Mouse (Mus musculus) heart, adult 2 months (tissue): ENCODE results near the gene Htr1b.
A peak's percentile ranks its signal among the peaks of the same experiment; 100 is the strongest.

ENCODE experiments used
- CTCF ChIP-seq: fragments of 200-600 bp; IDR thresholded peaks from 2 replicates; pipeline ENCODE4 v1.8.1; 2022; ENCODE audit warnings: antibody characterized with exemption, mild to moderate bottlenecking, moderate library complexity
- EP300 ChIP-seq: fragments of 200-500 bp; IDR thresholded peaks from 2 replicates; pipeline ENCODE4 v1.6.1; 2011; ENCODE audit warnings: low read depth, low read length, control low read depth; ENCODE audit not compliant: insufficient read depth
- POLR2A ChIP-seq: fragments of 200-500 bp; IDR thresholded peaks from 2 replicates; pipeline ENCODE4 v1.6.1; 2011; ENCODE audit warnings: mild to moderate bottlenecking, low read depth, low read length, control low read depth; ENCODE audit not compliant: insufficient read depth

DNA sequence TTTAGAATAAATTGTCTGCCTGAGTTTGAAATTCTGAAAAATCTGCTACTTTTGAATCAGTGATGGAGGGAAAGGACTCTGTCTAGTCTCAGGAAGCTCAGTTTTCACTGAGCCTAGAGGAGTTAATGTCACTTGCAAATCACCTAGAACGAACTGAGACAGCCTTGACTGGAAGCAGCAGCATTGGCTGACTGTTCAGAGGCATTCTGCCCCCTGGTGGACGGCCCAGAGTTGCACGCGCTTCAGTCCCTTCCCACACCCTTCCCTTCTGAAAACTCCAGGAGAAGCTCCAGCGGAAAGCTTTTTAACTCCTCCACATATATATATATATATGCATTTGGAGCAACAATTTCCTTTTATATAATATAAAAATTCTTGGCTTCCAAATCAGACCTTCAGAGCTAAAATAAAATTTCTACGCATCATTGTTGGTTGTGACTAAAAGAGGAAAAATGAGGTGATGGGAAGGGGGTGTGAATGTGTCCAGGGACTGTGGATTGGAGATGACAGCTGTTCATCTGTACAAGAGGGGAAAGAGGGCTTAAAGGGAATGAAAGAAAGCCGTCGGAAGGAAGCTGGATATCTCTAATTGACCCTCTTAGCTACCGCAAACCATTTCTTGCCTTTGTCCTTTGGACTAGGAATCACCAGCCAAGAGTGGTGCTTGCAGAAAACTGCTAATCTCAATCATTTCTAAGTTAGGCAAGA lies 6.6 kb downstream of the Htr1b start:
- TF ChIP-seq CTCF (peak; percentile 86), POLR2A (no peak), EP300 (no peak)
